Mouse (Mus musculus) neural tube, embryonic 11.5 days (tissue): ENCODE data around the gene Lipc. TPM values are rescaled to one million over a fixed set of nuclear protein-coding genes. Genes with fewer than 3 reads are reported as not detected.

Source experiments
- ATAC-seq: fragments of 200-750 bp; cut with Nextera tagmentation; 2 replicates; pipeline ENCODE4 v1.8.0; 2017; ENCODE audit warnings: moderate number of reproducible peaks, mild to moderate bottlenecking, moderate TSS enrichment, moderate library complexity; ENCODE audit not compliant: insufficient read depth, low FRiP score, low TSS enrichment
- DNase-seq: peaks from one replicate; pipeline ENCODE4 v3.0.0-alpha.2; 2015; ENCODE audit warnings: low spot score
- H3K27ac ChIP-seq: fragments of 300-500 bp; sonication (generic); 2 replicates; pipeline ENCODE4 v1.5.1; 2014; ENCODE audit warnings: low read depth, mild to moderate bottlenecking, low read length
- H3K27me3 ChIP-seq: fragments of 300-500 bp; sonication (generic); 2 replicates; pipeline ENCODE4 v1.6.1; 2014; ENCODE audit warnings: mild to moderate bottlenecking, low read length, mixed read lengths; ENCODE audit not compliant: control insufficient read depth, insufficient read depth
- H3K36me3 ChIP-seq: fragments of 300-500 bp; sonication (generic); 2 replicates; pipeline ENCODE4 v1.6.1; 2014; ENCODE audit warnings: mild to moderate bottlenecking, low read length, moderate library complexity, mixed read lengths; ENCODE audit not compliant: control insufficient read depth, insufficient read depth
- H3K4me1 ChIP-seq: fragments of 300-500 bp; sonication (generic); 2 replicates; pipeline ENCODE4 v1.6.1; 2014; ENCODE audit warnings: low read length, mixed read lengths; ENCODE audit not compliant: control insufficient read depth, insufficient read depth
- H3K4me2 ChIP-seq: fragments of 300-500 bp; sonication (generic); 2 replicates; pipeline ENCODE4 v1.6.1; 2014; ENCODE audit warnings: low read depth, mild to moderate bottlenecking, moderate library complexity
- H3K4me3 ChIP-seq: fragments of 300-500 bp; sonication (generic); 2 replicates; pipeline ENCODE4 v1.5.1; 2014; ENCODE audit warnings: low read depth, low read length
- H3K9ac ChIP-seq: fragments of 300-500 bp; sonication (generic); 2 replicates; pipeline ENCODE4 v1.6.1; 2014; ENCODE audit warnings: mild to moderate bottlenecking, low read length
- H3K9me3 ChIP-seq: fragments of 300-500 bp; sonication (generic); 2 replicates; pipeline ENCODE4 v1.6.1; 2016; ENCODE audit warnings: low read length; ENCODE audit not compliant: control insufficient read depth
- WGBS: fragments of 180-500 bp; shearing (Covaris S2); extraction: QIAGEN DNeasy Blood & Tissue Kit; methylation state at CpG from one replicate; pipeline ENCODE4 v1.1.7; 2014; 5-methylcytosine and 5-hydroxymethylcytosine counted together
- polyA plus RNA-seq: library from polyadenylated mRNA; unstranded; fragments of >200 nt; fragmentation: Nextera tagmentation; extraction: Ambion mirVana; gene quantifications from 2 replicates; pipeline ENCODE4 v1.2.1, GENCODE M21; 2014

The Lipc gene
- polyA plus RNA-seq, 1 experiment from 2014 or later: not detected

DNA sequence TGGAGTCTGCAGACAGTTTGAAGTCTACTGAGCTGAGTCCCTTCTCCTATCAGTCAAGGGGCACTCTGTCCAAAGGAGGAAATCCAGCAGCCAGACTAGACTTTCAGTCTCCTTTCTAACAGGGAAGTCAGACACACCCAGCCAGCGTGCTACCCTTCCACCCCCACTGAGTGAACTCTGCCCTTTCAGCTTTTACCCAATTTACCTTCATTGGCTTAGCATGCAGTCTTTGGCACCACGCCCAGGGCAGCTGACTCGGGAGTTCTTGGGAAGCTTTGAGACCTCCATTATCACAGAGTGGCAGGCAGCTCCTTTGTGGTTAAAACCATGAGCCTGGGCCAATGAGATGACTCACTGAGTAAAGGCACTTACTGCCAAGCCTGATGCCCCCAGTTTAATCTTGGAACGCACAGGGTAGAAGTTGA, 117.3 kb downstream of the Lipc start:
- WGBS: 74% methylated on average over 4 of the region's 4 CpGs
- DNase-seq (no peak), ATAC-seq (no peak)
- H3K4me1 ChIP-seq: no peaks in the 10 kb centered on the region
- H3K9me3 ChIP-seq: no peaks in the 10 kb centered on the region
- H3K9ac ChIP-seq: no peak overlapping the region
- H3K36me3 ChIP-seq: no peaks in the 10 kb centered on the region
- H3K27me3 ChIP-seq: no peaks in the 10 kb centered on the region
- no peak overlapping the region for H3K4me2 ChIP-seq
- H3K27ac ChIP-seq: no peak overlapping the region
- no peak overlapping the region for H3K4me3 ChIP-seq

GRCm38 (mm10) chr9:70834217-70834616, 117.8 kb downstream of the Lipc start:
- Histone ChIP-seq H3K27ac (no peak overlapping the region), H3K36me3 (no peaks in the 10 kb centered on the region), H3K4me3 (no peak overlapping the region), H3K9me3 (no peaks in the 10 kb centered on the region), H3K9ac (no peak overlapping the region), H3K4me2 (no peak overlapping the region), H3K4me1 (no peaks in the 10 kb centered on the region), H3K27me3 (no peaks in the 10 kb centered on the region)
- no peak for DNase-seq
- no peak for ATAC-seq
- 96% methylated on average over 3 of the region's 3 CpGs for WGBS

DNA sequence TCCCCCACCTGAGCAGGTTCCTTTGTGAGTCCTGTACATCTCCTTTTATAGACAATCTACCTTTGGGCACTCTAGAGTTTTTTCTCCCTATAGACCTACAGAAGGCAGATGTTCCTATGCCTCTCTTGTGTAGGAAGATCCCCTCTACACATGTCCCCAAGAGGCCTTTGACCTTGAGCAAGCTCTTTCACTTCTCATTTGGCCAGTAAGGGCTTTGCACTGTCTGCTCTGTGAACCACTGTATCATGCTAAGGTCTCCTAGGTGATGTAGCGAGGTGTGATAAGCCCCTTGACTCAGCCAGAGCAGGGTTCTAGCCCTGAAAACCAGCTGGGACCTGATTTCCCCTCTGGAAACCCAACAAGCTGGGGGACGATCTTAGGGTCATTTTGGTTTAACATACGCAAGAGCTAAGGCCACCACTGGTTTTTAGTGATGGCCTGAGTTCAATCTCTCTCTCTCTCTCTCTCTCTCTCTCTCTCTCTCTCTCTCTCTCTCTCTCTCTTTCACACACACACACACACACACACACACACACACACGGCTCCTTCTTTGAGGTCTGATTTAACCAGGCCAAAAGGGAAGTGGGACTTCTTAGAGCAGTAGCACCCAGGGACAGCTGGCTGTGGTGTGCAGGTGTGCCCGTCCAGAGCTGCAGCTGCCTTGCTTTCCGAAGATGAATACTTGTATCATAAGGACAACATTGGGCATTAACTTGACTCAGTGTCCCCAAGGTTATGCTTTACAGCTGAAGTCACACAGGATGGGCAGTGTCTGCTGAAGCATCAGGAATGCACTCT, 118.7 kb downstream of the Lipc start:
- Histone ChIP-seq H3K9ac (no peak overlapping the region), H3K9me3 (no peaks in the 10 kb centered on the region), H3K4me2 (no peak overlapping the region), H3K27me3 (no peaks in the 10 kb centered on the region), H3K36me3 (no peaks in the 10 kb centered on the region), H3K4me1 (no peaks in the 10 kb centered on the region), H3K4me3 (no peak overlapping the region), H3K27ac (no peak overlapping the region)
- DNase-seq: no peak
- no peak for ATAC-seq
- WGBS: 85% methylated on average over 6 of the region's 6 CpGs

- Histone ChIP-seq H3K36me3 (no peaks in the 10 kb centered on the region), H3K27ac (no peak overlapping the region), H3K9ac (no peak overlapping the region), H3K27me3 (no peaks in the 10 kb centered on the region), H3K4me2 (no peak overlapping the region), H3K4me1 (no peaks in the 10 kb centered on the region), H3K4me3 (no peak overlapping the region), H3K9me3 (no peaks in the 10 kb centered on the region)
- ATAC-seq (no peak), DNase-seq (no peak)
- 74% methylated on average over 7 of the region's 7 CpGs for WGBS
These were observed 119.8 kb downstream of the Lipc start for GRCm38 (mm10) chr9:70832231-70832630.

DNA sequence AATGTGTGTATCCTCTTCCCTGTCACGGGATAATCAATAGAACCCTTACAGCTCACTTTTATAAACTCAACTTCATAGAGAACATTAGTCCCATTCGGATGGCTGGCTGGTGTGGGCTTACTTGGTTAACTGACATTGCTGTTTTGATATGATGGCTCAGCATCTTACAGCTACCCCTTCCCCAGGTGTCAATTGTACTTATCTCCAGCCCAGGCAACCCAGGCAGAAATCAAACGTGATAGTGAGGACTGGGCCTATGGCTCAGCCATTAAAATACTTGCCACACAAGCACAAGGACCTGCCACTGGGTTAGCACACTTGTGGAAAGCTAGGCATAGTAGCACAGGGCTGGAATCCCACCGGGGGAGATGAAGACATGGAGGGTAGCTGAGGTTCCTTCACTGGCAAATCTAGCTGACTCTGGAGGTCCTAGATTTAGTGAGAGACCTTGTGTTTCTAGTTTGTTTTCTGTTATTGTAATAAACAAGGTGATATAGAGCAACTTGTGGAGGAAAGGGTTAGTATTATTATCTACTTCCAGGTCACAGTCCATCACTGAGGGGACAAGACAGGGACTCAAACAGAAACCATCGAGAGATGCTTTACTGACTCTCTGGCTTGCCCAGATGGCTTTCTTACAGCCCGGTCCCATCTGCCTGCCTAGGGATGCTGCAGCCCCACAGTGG, 121.0 kb downstream of the Lipc start:
- no peak overlapping the region for H3K27ac ChIP-seq
- WGBS: 68% methylated on average over 6 of the region's 6 CpGs
- H3K36me3 ChIP-seq: no peaks in the 10 kb centered on the region
- no peak overlapping the region for H3K9ac ChIP-seq
- no peak overlapping the region for H3K4me2 ChIP-seq
- no peaks in the 10 kb centered on the region for H3K4me1 ChIP-seq
- H3K9me3 ChIP-seq: no peaks in the 10 kb centered on the region
- ATAC-seq (no peak), DNase-seq (no peak)
- H3K27me3 ChIP-seq: no peaks in the 10 kb centered on the region
- no peak overlapping the region for H3K4me3 ChIP-seq

DNA sequence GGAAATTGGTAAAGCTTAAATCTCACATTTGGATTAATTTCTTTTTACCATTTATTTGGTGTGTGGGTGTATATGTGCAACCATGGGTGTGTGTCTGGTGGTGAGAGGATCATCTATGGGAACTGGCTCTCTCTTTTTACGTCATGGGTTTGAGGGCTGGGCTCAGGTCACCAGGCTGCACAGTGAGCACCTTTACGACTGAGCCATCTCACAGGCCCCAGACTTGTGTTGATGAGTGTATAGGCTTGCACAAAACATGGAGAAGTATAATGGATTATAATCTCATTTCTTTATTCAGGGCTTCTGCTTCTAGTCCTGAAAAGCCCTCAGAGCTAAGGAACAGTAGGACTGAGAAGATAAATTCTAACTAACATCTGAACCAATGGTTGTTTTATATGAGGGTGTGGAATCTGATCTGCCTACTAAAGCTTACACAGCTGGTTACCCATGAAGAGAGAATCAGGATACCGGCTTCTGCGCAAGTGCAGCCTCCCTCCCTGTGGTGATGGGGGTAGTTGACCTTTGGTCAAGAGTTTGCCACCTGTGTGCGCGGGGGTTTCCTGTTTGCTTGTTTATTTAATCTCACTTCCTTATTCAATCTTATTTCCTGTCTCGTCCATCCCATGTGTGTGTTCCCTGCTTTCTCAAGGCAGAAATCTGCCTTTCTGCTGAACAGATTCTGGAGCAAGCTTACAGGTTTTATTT, 122.1 kb downstream of the Lipc start:
- Histone ChIP-seq H3K9ac (no peak overlapping the region), H3K27ac (no peak overlapping the region), H3K4me1 (no peaks in the 10 kb centered on the region), H3K4me2 (no peak overlapping the region), H3K36me3 (no peaks in the 10 kb centered on the region), H3K27me3 (no peaks in the 10 kb centered on the region), H3K4me3 (no peak overlapping the region), H3K9me3 (no peaks in the 10 kb centered on the region)
- WGBS: 64% methylated on average over 7 of the region's 7 CpGs
- no peak for ATAC-seq
- DNase-seq: no peak

GRCm38 (mm10) chr9:70827911-70828310, 124.1 kb downstream of the Lipc start:
- H3K4me3 ChIP-seq: no peak overlapping the region
- no peak overlapping the region for H3K4me2 ChIP-seq
- ATAC-seq (no peak), DNase-seq (no peak)
- no peaks in the 10 kb centered on the region for H3K9me3 ChIP-seq
- no peaks in the 10 kb centered on the region for H3K4me1 ChIP-seq
- 94% methylated on average over 6 of the region's 6 CpGs for WGBS
- H3K9ac ChIP-seq: no peak overlapping the region
- H3K27me3 ChIP-seq: no peaks in the 10 kb centered on the region
- H3K36me3 ChIP-seq: no peaks in the 10 kb centered on the region
- no peak overlapping the region for H3K27ac ChIP-seq

GRCm38 (mm10) chr9:70824103-70824502, 127.9 kb downstream of the Lipc start:
- ATAC-seq (no peak), DNase-seq (no peak)
- Histone ChIP-seq H3K4me3 (no peak overlapping the region), H3K27ac (no peak overlapping the region), H3K9ac (no peak overlapping the region), H3K27me3 (no peaks in the 10 kb centered on the region), H3K36me3 (no peaks in the 10 kb centered on the region), H3K4me1 (no peaks in the 10 kb centered on the region), H3K9me3 (no peaks in the 10 kb centered on the region), H3K4me2 (no peak overlapping the region)
- WGBS: 82% methylated on average over 3 of the region's 3 CpGs
